25 mouse cellular contexts compared by ENCODE assay signal in the genomic region with DNA sequence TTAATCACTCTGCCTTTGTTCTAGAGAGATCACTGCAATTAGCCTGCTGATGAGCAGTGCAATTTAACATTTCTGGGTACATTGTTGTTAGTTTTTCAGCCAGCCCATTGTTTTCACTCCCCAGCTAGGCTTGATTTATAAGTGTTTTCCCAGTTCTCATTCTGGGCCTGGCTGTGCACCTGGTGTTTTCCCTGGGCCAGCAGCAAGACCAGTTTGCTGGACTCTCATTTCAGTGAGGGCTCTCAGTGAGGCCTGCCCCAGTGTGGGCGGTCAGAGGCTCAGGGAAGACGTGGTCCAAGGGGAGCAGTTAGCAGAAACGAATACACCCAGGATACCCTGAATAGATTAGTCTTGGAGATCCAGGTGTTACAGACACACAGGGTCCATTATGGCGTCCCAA.
"Had no signal": no experiment of that assay in that cellular context is flagged by ENCODE, and none has a peak within 500 bp of the region (broad histone marks: within the 10 kb centered on the region; RNA-seq: fewer than 3 reads in every experiment).

No protein-coding gene starts in this region.

- H3K4me1 ChIP-seq: hindbrain, embryonic 10.5 days; hindbrain, embryonic 12.5 days; intestine, embryonic 15.5 days; liver, embryonic 13.5 days; liver, embryonic 15.5 days had no signal

- H3K9ac ChIP-seq: hindbrain, embryonic 12.5 days; hindbrain, embryonic 14.5 days; intestine, embryonic 15.5 days; limb, embryonic 12.5 days; liver, embryonic 13.5 days; liver, embryonic 15.5 days had no signal

- ATAC-seq: hindbrain, embryonic 16.5 days; inflammation-experienced regulatory T-cells, adult 6 months; intestine, embryonic 15.5 days; intestine, postnatal 0 days had no signal

- H3K4me2 ChIP-seq: heart, embryonic 11.5 days; hindbrain, embryonic 12.5 days; hindbrain, embryonic 14.5 days; intestine, embryonic 15.5 days; limb, embryonic 12.5 days; liver, embryonic 11.5 days; liver, embryonic 13.5 days; liver, embryonic 15.5 days had no signal

- H3K4me3 ChIP-seq: gastrocnemius, adult 2 months; hindbrain, embryonic 10.5 days; hindbrain, embryonic 12.5 days; intestine, embryonic 15.5 days; layer of hippocampus, adult 2 months; left cerebral cortex, adult 2 months; limb, embryonic 10.5 days; limb, embryonic 12.5 days; liver, embryonic 13.5 days; liver, embryonic 15.5 days had no signal

- H3K36me3 ChIP-seq: hindbrain, embryonic 10.5 days; hindbrain, embryonic 12.5 days; intestine, embryonic 15.5 days; limb, embryonic 10.5 days; limb, embryonic 12.5 days; liver, embryonic 13.5 days; liver, embryonic 15.5 days had no signal

- H3K27ac ChIP-seq: gastrocnemius, adult 2 months; hindbrain, embryonic 10.5 days; hindbrain, embryonic 12.5 days; hindbrain, embryonic 14.5 days; intestine, embryonic 15.5 days; layer of hippocampus, adult 2 months; left cerebral cortex, adult 2 months; limb, embryonic 10.5 days; limb, embryonic 12.5 days; liver, embryonic 13.5 days; liver, embryonic 15.5 days had no signal

- H3K9me3 ChIP-seq: hindbrain, embryonic 10.5 days; hindbrain, embryonic 12.5 days; intestine, embryonic 15.5 days; limb, embryonic 10.5 days; limb, embryonic 12.5 days; liver, embryonic 13.5 days; liver, embryonic 15.5 days had no signal

- DNase-seq: gastrocnemius, adult 2 months; gastrocnemius, postnatal 10 days; gastrocnemius, postnatal 25 days; heart, adult 18-20 months; heart, postnatal 10 days; heart, postnatal 4 days; kidney, adult 2 months; kidney, adult 9 months; kidney, postnatal 36 days; liver; liver, embryonic 13.5 days had no signal

- H3K27me3 ChIP-seq: hindbrain, embryonic 12.5 days; intestine, embryonic 15.5 days; limb, embryonic 12.5 days; liver, embryonic 13.5 days; liver, embryonic 15.5 days had no signal
